Mouse (Mus musculus) urinary bladder, postnatal 4 days (tissue): ENCODE measurements around the gene Clip2.

Source experiments
- DNase-seq, 2 experiments: peaks; one replicate each; pipeline ENCODE4 v3.0.0; 2021 to 2022; ENCODE audit warnings: low spot score in 2 of 2

Gene Clip2

GRCm38 (mm10) chr5:134525971-134526711 lies 26.1 kb downstream of the Clip2 start:
- no peak for DNase-seq

- no peak for DNase-seq
These were observed 28.5 kb downstream of the Clip2 start for GRCm38 (mm10) chr5:134523728-134524127.

- no peak for DNase-seq
These were observed 29.7 kb downstream of the Clip2 start for GRCm38 (mm10) chr5:134522524-134522923.

- no peak for DNase-seq
These were observed 30.4 kb downstream of the Clip2 start for GRCm38 (mm10) chr5:134521806-134522205.

- DNase-seq: no peak
These were observed 31.1 kb downstream of the Clip2 start for GRCm38 (mm10) chr5:134521131-134521530.

GRCm38 (mm10) chr5:134520120-134520519 lies 32.1 kb downstream of the Clip2 start:
- no peak for DNase-seq

- DNase-seq: no peak
These were observed 32.8 kb downstream of the Clip2 start for GRCm38 (mm10) chr5:134519471-134519870.

GRCm38 (mm10) chr5:134512086-134512485 lies 40.1 kb downstream of the Clip2 start:
- DNase-seq: no peak

GRCm38 (mm10) chr5:134510266-134510665 lies 42.0 kb downstream of the Clip2 start:
- DNase-seq: no peak

GRCm38 (mm10) chr5:134508965-134509364 lies 43.3 kb downstream of the Clip2 start:
- no peak for DNase-seq

GRCm38 (mm10) chr5:134507859-134508399 lies 44.3 kb downstream of the Clip2 start:
- no peak for DNase-seq

- DNase-seq: peak; percentile 55 to 71
These were observed 44.9 kb downstream of the Clip2 start for GRCm38 (mm10) chr5:134507307-134507706.

- DNase-seq: no peak
These were observed 46.4 kb downstream of the Clip2 start for GRCm38 (mm10) chr5:134505810-134506292.

- no peak for DNase-seq
These were observed 49.6 kb downstream of the Clip2 start for GRCm38 (mm10) chr5:134502591-134502990.

GRCm38 (mm10) chr5:134501453-134501852 lies 50.8 kb downstream of the Clip2 start:
- no peak for DNase-seq

GRCm38 (mm10) chr5:134500681-134501080 lies 51.6 kb downstream of the Clip2 start:
- DNase-seq: no peak

- DNase-seq: peak in 1 of 2 experiments; percentile 64
These were observed 52.2 kb downstream of the Clip2 start for GRCm38 (mm10) chr5:134500062-134500461.

GRCm38 (mm10) chr5:134497026-134497425 lies 55.2 kb downstream of the Clip2 start:
- DNase-seq: no peak

- no peak for DNase-seq
These were observed 56.4 kb downstream of the Clip2 start for GRCm38 (mm10) chr5:134495796-134496195.

- DNase-seq: peak; percentile 80 to 92
These were observed 58.1 kb downstream of the Clip2 start for GRCm38 (mm10) chr5:134494142-134494541.

- DNase-seq: no peak
These were observed 59.3 kb downstream of the Clip2 start for GRCm38 (mm10) chr5:134492956-134493355.

- peak; percentile 76 to 92 for DNase-seq
These were observed 60.4 kb downstream of the Clip2 start for GRCm38 (mm10) chr5:134491712-134492417.

- no peak for DNase-seq
These were observed 61.0 kb downstream of the Clip2 start for GRCm38 (mm10) chr5:134491206-134491605.
